Mouse (Mus musculus) common myeloid progenitor, adult 5-6 weeks (primary cell): ENCODE data around the gene Rhox4e. TPM values are rescaled to one million over a fixed set of nuclear protein-coding genes. Genes with fewer than 3 reads are reported as not detected.
"Not testable (repeated sequence)": the region's sequence is repeated elsewhere in the genome, so short reads cannot be mapped to it uniquely, and the experiment has no call there.

Experiments
- ATAC-seq: replicated peaks from 2 replicates; pipeline ENCODE4 v1.8.0; 2016; ENCODE audit warnings: low read depth, mild to moderate bottlenecking, moderate TSS enrichment, inconsistent platforms; ENCODE audit not compliant: poor library complexity, severe bottlenecking
- total RNA-seq: library from RNA; stranded (forward); fragments of 200-1000, 187-1606 nt; gene quantifications from 2 replicates; pipeline ENCODE4 v1.2.3, GENCODE M21; 2017

The Rhox4e gene
- total RNA-seq, result not detected in 2 replicates

GRCm38 (mm10) chrX:37557112-37557511 lies at the start of gene Rhox4e:
Gene Rhox4e, plus strand, starts transcription at chrX:37557412.
- ATAC-seq, result not testable (repeated sequence)

DNA sequence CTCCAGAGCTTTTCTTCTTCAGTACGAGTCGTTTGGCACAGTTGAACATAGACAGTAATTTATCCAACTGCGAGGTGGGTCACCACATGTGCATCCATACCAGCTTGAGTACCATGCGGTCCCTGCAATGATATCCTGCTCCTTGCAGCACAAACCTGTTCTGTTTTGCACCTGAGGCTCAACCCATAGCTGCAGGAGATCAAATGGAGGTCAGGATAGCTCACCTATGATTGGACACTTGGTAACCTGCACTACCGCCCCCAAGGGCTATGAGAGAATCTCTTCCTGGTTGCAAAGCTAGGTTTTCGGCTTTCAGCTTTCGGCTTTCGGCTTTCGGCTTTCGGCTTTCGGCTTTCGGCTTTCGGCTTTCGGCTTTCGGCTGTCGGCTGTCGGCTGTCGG lies 43.2 kb upstream of the Rhox4e start, which contains the start of gene Rhox4d:
Rhox4d (plus strand) TSS at position 301 of the 400 bp plus-strand sequence.
- ATAC-seq, result not testable (repeated sequence)

- not testable (repeated sequence) for ATAC-seq
These were observed 27.1 kb upstream of the Rhox4e start, which contains the start of gene Rhox2e for GRCm38 (mm10) chrX:37530152-37530551. Gene Rhox2e, plus strand, starts transcription at chrX:37530452.

DNA sequence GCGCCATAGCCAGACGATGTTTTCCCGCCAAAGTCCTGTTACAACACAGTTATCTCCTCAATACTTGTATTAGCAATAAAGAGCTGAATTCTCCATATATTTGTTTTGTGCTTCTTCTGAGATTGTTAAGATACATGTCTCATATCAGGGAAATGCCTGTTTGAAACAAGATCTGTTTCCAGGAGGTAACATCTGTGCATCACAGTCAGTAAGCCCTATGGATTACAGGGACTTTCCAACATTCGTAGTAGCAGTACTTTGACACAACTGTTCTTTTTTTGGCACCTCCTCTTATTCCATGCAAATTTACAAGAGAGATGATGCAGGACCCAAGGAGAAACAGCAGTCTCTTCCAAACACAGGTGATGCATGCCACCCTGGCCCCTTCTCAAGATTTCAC lies 15.5 kb upstream of the Rhox4e start, which contains the start of gene Rhox3e:
Rhox3e (plus strand) TSS at position 301 of the 400 bp plus-strand sequence.
- ATAC-seq, result not testable (repeated sequence)

GRCm38 (mm10) chrX:37571105-37571504 lies 13.9 kb downstream of the Rhox4e start, which contains the start of gene Rhox2f:
Gene Rhox2f, plus strand, starts transcription at chrX:37571405.
- ATAC-seq, result not testable (repeated sequence)

- ATAC-seq, result not testable (repeated sequence)
These were observed 15.4 kb downstream of the Rhox4e start for GRCm38 (mm10) chrX:37572638-37573037.

DNA sequence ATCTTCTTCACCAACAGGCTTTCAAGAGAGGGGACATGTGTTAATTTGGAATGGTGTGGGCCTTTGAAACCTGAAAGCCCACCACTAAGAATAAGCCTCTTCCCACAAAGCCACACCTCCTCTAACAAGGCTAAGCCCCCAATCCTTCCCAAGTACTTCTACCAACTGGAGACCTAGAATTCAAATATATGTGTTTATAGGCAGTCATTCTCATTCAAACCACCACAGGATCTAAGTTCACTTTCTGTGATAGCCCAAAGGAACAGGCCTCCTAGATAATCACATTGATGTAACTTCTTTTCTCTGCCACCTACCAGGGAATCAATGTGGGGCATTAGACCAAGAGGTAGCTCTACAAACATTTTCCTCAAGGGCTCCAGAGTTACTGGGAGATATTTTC lies 23.5 kb downstream of the Rhox4e start, which contains the start of gene Rhox3f:
Rhox3f (plus strand) TSS at position 301 of the 400 bp plus-strand sequence.
- not testable (repeated sequence) for ATAC-seq

DNA sequence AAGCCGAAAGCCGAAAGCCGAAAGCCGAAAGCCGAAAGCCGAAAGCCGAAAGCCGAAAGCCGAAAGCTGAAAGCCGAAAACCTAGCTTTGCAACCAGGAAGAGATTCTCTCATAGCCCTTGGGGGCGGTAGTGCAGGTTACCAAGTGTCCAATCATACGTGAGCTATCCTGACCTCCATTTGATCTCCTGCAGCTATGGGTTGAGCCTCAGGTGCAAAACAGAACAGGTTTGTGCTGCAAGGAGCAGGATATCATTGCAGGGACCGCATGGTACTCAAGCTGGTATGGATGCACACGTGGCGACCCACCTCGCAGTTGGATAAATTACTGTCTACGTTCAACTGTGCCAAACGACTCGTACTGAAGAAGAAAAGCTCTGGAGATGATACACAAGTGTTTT lies 50.4 kb downstream of the Rhox4e start, which contains the start of gene Rhox4f:
Rhox4f (minus strand) TSS at position 101 of the 400 bp plus-strand sequence.
- not testable (repeated sequence) for ATAC-seq

Other genes with a start within 250 kb of the Rhox4e start
- gene Rhox3a2, start 177.4 kb upstream of the Rhox4e start, total RNA-seq, result not detected in 2 replicates
- not detected in 2 replicates for gene Rhox4a2, start 166.6 kb upstream of the Rhox4e start, total RNA-seq
- not detected in 2 replicates for gene Rhox2b, start 145.3 kb upstream of the Rhox4e start, total RNA-seq
- not detected in 2 replicates for gene Rhox4b, start 124.9 kb upstream of the Rhox4e start, total RNA-seq
- not detected in 2 replicates for gene Rhox2c, start 103.7 kb upstream of the Rhox4e start, total RNA-seq
- not detected in 2 replicates for gene Rhox3c, start 98.8 kb upstream of the Rhox4e start, total RNA-seq
- not detected in 2 replicates for gene Rhox4c, start 77.1 kb upstream of the Rhox4e start, total RNA-seq
- gene Rhox2d, start 64.0 kb upstream of the Rhox4e start, total RNA-seq, result not detected in 2 replicates
- gene Rhox4d, start 43.1 kb upstream of the Rhox4e start, total RNA-seq, result not detected in 2 replicates
- gene Rhox2e, start 27.0 kb upstream of the Rhox4e start, total RNA-seq, result not detected in 2 replicates
- not detected in 2 replicates for gene Rhox3e, start 15.4 kb upstream of the Rhox4e start, total RNA-seq
- gene Rhox2f, start 14.0 kb downstream of the Rhox4e start, total RNA-seq, result not detected in 2 replicates
- gene Rhox3f, start 23.6 kb downstream of the Rhox4e start, total RNA-seq, result not detected in 2 replicates
- gene Rhox4f, start 50.3 kb downstream of the Rhox4e start, total RNA-seq, result not detected in 2 replicates
- gene Rhox3g, start 71.2 kb downstream of the Rhox4e start, total RNA-seq, result not detected in 2 replicates
- gene Rhox2g, start 86.1 kb downstream of the Rhox4e start, total RNA-seq, result not detected in 2 replicates
- gene Rhox4g, start 93.9 kb downstream of the Rhox4e start, total RNA-seq, result not detected in 2 replicates
- not detected in 2 replicates for gene Rhox3h, start 111.4 kb downstream of the Rhox4e start, total RNA-seq
- gene Rhox2h, start 115.9 kb downstream of the Rhox4e start, total RNA-seq, result not detected in 2 replicates
- gene Rhox5, start 247.4 kb downstream of the Rhox4e start, total RNA-seq, result not detected in 2 replicates